Mouse (Mus musculus) embryonic facial prominence, embryonic 10.5 days (tissue): ENCODE data around the gene Jsrp1. TPM values are rescaled to one million over a fixed set of nuclear protein-coding genes. Genes with fewer than 3 reads are reported as not detected.
"Not testable (repeated sequence)": the region's sequence is repeated elsewhere in the genome, so short reads cannot be mapped to it uniquely, and the experiment has no call there.

Experiments used
- DNase-seq: peaks from one replicate; pipeline ENCODE4 v3.0.0-alpha.2; 2017; ENCODE audit warnings: low spot score
- H3K27ac ChIP-seq: fragments of 300-500 bp; sonication (generic); replicated peaks from 2 replicates; pipeline ENCODE4 v1.5.1; 2016; ENCODE audit warnings: mild to moderate bottlenecking
- H3K27me3 ChIP-seq: fragments of 300-500 bp; sonication (generic); replicated peaks from 2 replicates; pipeline ENCODE4 v1.6.1; 2016; ENCODE audit warnings: low read depth, mild to moderate bottlenecking; ENCODE audit not compliant: poor library complexity, severe bottlenecking
- H3K36me3 ChIP-seq: fragments of 300-500 bp; sonication (generic); replicated peaks from 2 replicates; pipeline ENCODE4 v1.6.1; 2016; ENCODE audit warnings: mild to moderate bottlenecking, moderate library complexity
- H3K4me1 ChIP-seq: fragments of 300-500 bp; sonication (generic); 2 replicates; pipeline ENCODE4 v1.6.1; 2016
- H3K4me3 ChIP-seq: fragments of 300-500 bp; sonication (generic); 2 replicates; pipeline ENCODE4 v1.5.1; 2016; ENCODE audit warnings: mild to moderate bottlenecking, moderate library complexity
- H3K9me3 ChIP-seq: fragments of 300-500 bp; sonication (generic); 2 replicates; pipeline ENCODE4 v1.6.1; 2016; ENCODE audit warnings: mild to moderate bottlenecking
- WGBS: fragments of 180-500 bp; shearing (Covaris S2); methylation state at CpG from one replicate; pipeline ENCODE4 v1.1.7; 2016; 5-methylcytosine and 5-hydroxymethylcytosine counted together
- polyA plus RNA-seq: library from polyadenylated mRNA; unstranded; fragments of >200 nt; fragmentation: Nextera tagmentation; extraction: Ambion mirVana; gene quantifications from 2 replicates; pipeline ENCODE4 v1.2.1, GENCODE M21; 2016

Gene Jsrp1
- polyA plus RNA-seq, 1 experiment from 2014 or later = 0.52 TPM

- H3K4me1 ChIP-seq = no peaks in the 10 kb centered on the region
- no peak overlapping the region for H3K4me3 ChIP-seq
- no peak for DNase-seq
- no peaks in the 10 kb centered on the region for H3K9me3 ChIP-seq
- no peaks in the 10 kb centered on the region for H3K27me3 ChIP-seq
- no peak overlapping the region for H3K27ac ChIP-seq
- 60% methylated on average over 6 of the region's 6 CpGs for WGBS
- no peaks in the 10 kb centered on the region for H3K36me3 ChIP-seq
These were observed 5.4 kb upstream of the Jsrp1 start for GRCm38 (mm10) chr10:80818599-80819281.

- not testable (repeated sequence) for H3K9me3 ChIP-seq, H3K36me3 ChIP-seq, H3K4me3 ChIP-seq, H3K27me3 ChIP-seq, DNase-seq, H3K27ac ChIP-seq, H3K4me1 ChIP-seq
- 85% methylated on average over 7 of the region's 7 CpGs for WGBS
These were observed 4.7 kb upstream of the Jsrp1 start for GRCm38 (mm10) chr10:80817955-80818354.

- WGBS = 65% methylated on average over 2 of the region's 2 CpGs
These were observed 3.9 kb upstream of the Jsrp1 start for GRCm38 (mm10) chr10:80817164-80817563.

GRCm38 (mm10) chr10:80816303-80816702 is 3.0 kb upstream of the Jsrp1 start:
- not testable (repeated sequence) for DNase-seq, H3K4me3 ChIP-seq, H3K4me1 ChIP-seq, H3K9me3 ChIP-seq, H3K36me3 ChIP-seq, H3K27ac ChIP-seq
- WGBS = 78% methylated on average over 3 of the region's 3 CpGs
- H3K27me3 ChIP-seq = peaks cover 19% of the 10 kb centered on the region

More at GRCm38 (mm10) chr10:80817164-80817563, 3.9 kb upstream of the Jsrp1 start:
- Histone ChIP-seq H3K27me3 (peaks cover 11% of the 10 kb centered on the region), H3K4me3 (no peak overlapping the region), H3K36me3 (no peaks in the 10 kb centered on the region), H3K27ac (no peak overlapping the region), H3K4me1 (0 out of 2 replicates have a peak, but pooled peaks cover 5% of the 10 kb centered on the region), H3K9me3 (no peaks in the 10 kb centered on the region)
- DNase-seq = no peak

- Histone ChIP-seq H3K27me3 (peaks cover 34% of the 10 kb centered on the region), H3K9me3 (no peaks in the 10 kb centered on the region)
These were observed 1.5 kb upstream of the Jsrp1 start for GRCm38 (mm10) chr10:80814800-80815199.

GRCm38 (mm10) chr10:80812391-80813041 is 782 bp downstream of the Jsrp1 start:
- H3K27me3 ChIP-seq = peaks cover 57% of the 10 kb centered on the region
- H3K27ac ChIP-seq = no peak overlapping the region
- DNase-seq = no peak
- no peaks in the 10 kb centered on the region for H3K36me3 ChIP-seq
- peaks cover 34% of the 10 kb centered on the region for H3K4me1 ChIP-seq
- no peak overlapping the region for H3K4me3 ChIP-seq
- H3K9me3 ChIP-seq = no peaks in the 10 kb centered on the region
- WGBS = 64% methylated on average over 5 of the region's 5 CpGs

More at GRCm38 (mm10) chr10:80814800-80815199, 1.5 kb upstream of the Jsrp1 start:
- Histone ChIP-seq H3K4me1 (peaks cover 13% of the 10 kb centered on the region), H3K27ac (no peak overlapping the region), H3K4me3 (no peak overlapping the region), H3K36me3 (no peaks in the 10 kb centered on the region)
- DNase-seq = no peak
- WGBS = 69% methylated on average over 7 of the region's 7 CpGs

- H3K4me1 ChIP-seq = peaks cover 59% of the 10 kb centered on the region
- WGBS = 3% methylated on average over 20 of the region's 20 CpGs
- no peak overlapping the region for H3K27ac ChIP-seq
- peak overlapping the region; percentile 40 for H3K4me3 ChIP-seq
- peaks cover 79% of the 10 kb centered on the region for H3K27me3 ChIP-seq
- peaks cover 20% of the 10 kb centered on the region for H3K36me3 ChIP-seq
- H3K9me3 ChIP-seq = no peaks in the 10 kb centered on the region
- DNase-seq = no peak
These were observed 3.2 kb downstream of the Jsrp1 start for GRCm38 (mm10) chr10:80810084-80810483.

- Histone ChIP-seq H3K27me3 (peaks cover 82% of the 10 kb centered on the region), H3K9me3 (no peaks in the 10 kb centered on the region), H3K36me3 (peaks cover 29% of the 10 kb centered on the region), H3K4me1 (peaks cover 67% of the 10 kb centered on the region), H3K27ac (peak overlapping the region; percentile 63), H3K4me3 (peak overlapping the region; percentile 68)
- WGBS = 9% methylated on average over 18 of the region's 18 CpGs
- DNase-seq = no peak
These were observed 4.2 kb downstream of the Jsrp1 start for GRCm38 (mm10) chr10:80808985-80809632.

- Histone ChIP-seq H3K27me3 (peaks cover 80% of the 10 kb centered on the region), H3K36me3 (peaks cover 37% of the 10 kb centered on the region), H3K4me3 (peak overlapping the region; percentile 68), H3K27ac (peak overlapping the region; percentile 63), H3K4me1 (peaks cover 68% of the 10 kb centered on the region), H3K9me3 (no peaks in the 10 kb centered on the region)
- DNase-seq = no peak
- WGBS = 15% methylated on average over 40 of the region's 40 CpGs
These were observed 5.0 kb downstream of the Jsrp1 start for GRCm38 (mm10) chr10:80808099-80808984.

GRCm38 (mm10) chr10:80807057-80807627 is 6.2 kb downstream of the Jsrp1 start:
- peaks cover 63% of the 10 kb centered on the region for H3K4me1 ChIP-seq
- peaks cover 49% of the 10 kb centered on the region for H3K36me3 ChIP-seq
- peak overlapping the region; percentile 68 for H3K4me3 ChIP-seq
- H3K27ac ChIP-seq = peak overlapping the region; percentile 85
- 1% methylated on average over 58 of the region's 58 CpGs for WGBS
- H3K27me3 ChIP-seq = peaks cover 72% of the 10 kb centered on the region
- no peaks in the 10 kb centered on the region for H3K9me3 ChIP-seq
- DNase-seq = peak; percentile 85

- H3K4me3 ChIP-seq = peak overlapping the region; percentile 68
- peak overlapping the region; percentile 85 for H3K27ac ChIP-seq
- peaks cover 63% of the 10 kb centered on the region for H3K4me1 ChIP-seq
- H3K9me3 ChIP-seq = no peaks in the 10 kb centered on the region
- WGBS = 42% methylated on average over 34 of the region's 34 CpGs
- no peak for DNase-seq
- peaks cover 55% of the 10 kb centered on the region for H3K36me3 ChIP-seq
- peaks cover 65% of the 10 kb centered on the region for H3K27me3 ChIP-seq
These were observed 6.8 kb downstream of the Jsrp1 start for GRCm38 (mm10) chr10:80806341-80807056.
